Mouse (Mus musculus): ENCODE measurements around the gene Psmd3.
"Not testable (repeated sequence)": the region's sequence is repeated elsewhere in the genome, so short reads cannot be mapped to it uniquely, and the experiment has no call there.

- 0 out of 2 replicates have a peak, but pooled peaks have one; percentile 27 for TF ChIP-seq CTCF (IDR thresholded peaks at IDR 0.05; ENCODE audit: borderline replicate concordance, extremely low read depth, insufficient read depth, insufficient read length)
- TF ChIP-seq POLR2A (IDR thresholded peaks at IDR 0.05; ENCODE audit: borderline replicate concordance, extremely low read depth, insufficient read depth, insufficient read length, poor library complexity, severe bottlenecking) = not testable (repeated sequence)
Observed at GRCm38 (mm10) chr11:98673136-98673535, 9.2 kb upstream of the Psmd3 start.

All from brain, embryonic 14.5 days (tissue).